Mouse (Mus musculus) liver, postnatal 0 days (tissue): ENCODE results near the gene Fbxo22.

Experiments
- CTCF ChIP-seq: sonication (generic); IDR thresholded peaks from 2 replicates; pipeline ENCODE4 v1.5.1; 2016; ENCODE audit warnings: antibody characterized with exemption, low read depth
- EP300 ChIP-seq: IDR thresholded peaks from 2 replicates; pipeline ENCODE4 v1.6.1; 2016; ENCODE audit warnings: antibody characterized with exemption, low read depth, mild to moderate bottlenecking

DNA sequence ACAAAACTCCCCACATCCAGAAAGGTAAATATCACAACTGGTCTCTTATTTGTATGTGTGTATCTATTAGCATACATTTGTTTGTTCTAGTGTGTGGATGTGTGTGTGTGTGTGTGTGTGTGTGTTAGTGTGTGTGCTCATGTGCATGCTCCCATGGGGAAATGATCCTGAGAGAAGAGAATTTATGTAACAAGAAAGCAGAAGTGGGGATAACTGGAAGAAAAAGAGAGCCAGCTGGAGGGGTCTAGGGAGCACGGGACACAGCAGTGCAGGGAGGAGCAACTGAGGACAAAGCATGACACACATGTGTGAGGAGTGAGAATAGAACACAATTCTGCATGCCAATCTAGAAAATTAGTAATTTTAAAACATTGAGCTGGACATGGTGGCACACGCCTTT is 48.4 kb downstream of the Fbxo22 start:
- no peak for TF ChIP-seq CTCF
- TF ChIP-seq EP300 = no peak
